In genomic region chr6:92057768-92058167, GRCm38 (mm10) we compare ENCODE assay signal across 15 mouse cellular contexts. TPM values are rescaled to one million over a fixed set of nuclear protein-coding genes. Genes with fewer than 3 reads are reported as not detected.
DNase-seq lines count a peak whose midpoint lies in the region; ATAC-seq and TF ChIP-seq lines count a peak whose summit lies in the region.
"Had no signal": no experiment of that assay in that cellular context is flagged by ENCODE, and none has a peak within 500 bp of the region (broad histone marks: within the 10 kb centered on the region; RNA-seq: fewer than 3 reads in every experiment).

No protein-coding gene starts in this region.

- H3K4me3 ChIP-seq in forebrain, embryonic 14.5 days (ENCODE audit: low read depth, low read length) = no peak overlapping the region
- H3K4me3 ChIP-seq in forebrain, embryonic 10.5 days = no peak overlapping the region
- no peak overlapping the region for H3K4me3 ChIP-seq in lung, embryonic 14.5 days (ENCODE audit: low read depth, low read length)
- H3K4me3 ChIP-seq: liver, embryonic 13.5 days had no signal

- no peak overlapping the region for H3K27ac ChIP-seq in forebrain, embryonic 14.5 days (ENCODE audit: low read depth, low read length)
- H3K27ac ChIP-seq in forebrain, embryonic 10.5 days = no peak overlapping the region
- no peak overlapping the region for H3K27ac ChIP-seq in lung, embryonic 14.5 days (ENCODE audit: low read depth)
- H3K27ac ChIP-seq: liver, embryonic 13.5 days had no signal

- no peak for ATAC-seq in forebrain, embryonic 14.5 days
- no peak for ATAC-seq in lung, embryonic 14.5 days (ENCODE audit: insufficient read depth)
- ATAC-seq in common myeloid progenitor, adult 5-6 weeks (replicated peaks; ENCODE audit: low read depth, poor library complexity, severe bottlenecking) = peak; percentile 65; the same call in 1 of the 2 replicates
- ATAC-seq: midbrain, embryonic 16.5 days had no signal

- WGBS in forebrain, embryonic 14.5 days = 50% methylated on average over 2 of the region's 2 CpGs
- 57% methylated on average over 2 of the region's 2 CpGs for WGBS in forebrain, embryonic 10.5 days
- 48% methylated on average over 2 of the region's 2 CpGs for WGBS in lung, embryonic 14.5 days

- H3K36me3 ChIP-seq in forebrain, embryonic 14.5 days (ENCODE audit: control insufficient read depth, insufficient read depth, low read length) = no peaks in the 10 kb centered on the region
- no peaks in the 10 kb centered on the region for H3K36me3 ChIP-seq in forebrain, embryonic 10.5 days (replicated peaks)
- no peaks in the 10 kb centered on the region for H3K36me3 ChIP-seq in lung, embryonic 14.5 days (ENCODE audit: insufficient read depth)
- H3K36me3 ChIP-seq in splenic B cell, adult 2 months (ENCODE audit: control insufficient read depth, insufficient read depth, low read length, poor library complexity, severe bottlenecking) = no peaks in the 10 kb centered on the region
- H3K36me3 ChIP-seq: liver, embryonic 13.5 days had no signal

- TF ChIP-seq CTCF in lung, embryonic 14.5 days (IDR thresholded peaks at IDR 0.05; ENCODE audit: low read depth) = peak; percentile 47

- no peaks in the 10 kb centered on the region for H3K9me3 ChIP-seq in forebrain, embryonic 14.5 days (replicated peaks; ENCODE audit: control insufficient read depth, low read length)
- H3K9me3 ChIP-seq in forebrain, embryonic 10.5 days = no peaks in the 10 kb centered on the region
- no peaks in the 10 kb centered on the region for H3K9me3 ChIP-seq in lung, embryonic 14.5 days (ENCODE audit: low read depth, low read length)
- H3K9me3 ChIP-seq: liver, embryonic 13.5 days had no signal

- H3K4me2 ChIP-seq in forebrain, embryonic 14.5 days (ENCODE audit: low read length) = no peak overlapping the region
- H3K4me2 ChIP-seq in lung, embryonic 14.5 days = no peak overlapping the region
- H3K4me2 ChIP-seq: liver, embryonic 13.5 days had no signal

- H3K9ac ChIP-seq in forebrain, embryonic 14.5 days (ENCODE audit: low read length) = no peak overlapping the region
- no peak overlapping the region for H3K9ac ChIP-seq in lung, embryonic 14.5 days
- H3K9ac ChIP-seq: liver, embryonic 13.5 days had no signal

- H3K4me1 ChIP-seq in forebrain, embryonic 14.5 days (ENCODE audit: control insufficient read depth, insufficient read depth, low read length) = no peaks in the 10 kb centered on the region
- no peaks in the 10 kb centered on the region for H3K4me1 ChIP-seq in forebrain, embryonic 10.5 days
- no peaks in the 10 kb centered on the region for H3K4me1 ChIP-seq in lung, embryonic 14.5 days (ENCODE audit: insufficient read depth)
- H3K4me1 ChIP-seq: liver, embryonic 13.5 days had no signal

- no peaks in the 10 kb centered on the region for H3K27me3 ChIP-seq in forebrain, embryonic 14.5 days (replicated peaks; ENCODE audit: control insufficient read depth, insufficient read depth, low read length)
- H3K27me3 ChIP-seq in forebrain, embryonic 10.5 days (ENCODE audit: poor library complexity, severe bottlenecking) = no peaks in the 10 kb centered on the region
- H3K27me3 ChIP-seq in lung, embryonic 14.5 days (ENCODE audit: insufficient read depth, low read length) = no peaks in the 10 kb centered on the region
- no peaks in the 10 kb centered on the region for H3K27me3 ChIP-seq in splenic B cell, adult 2 months (ENCODE audit: control insufficient read depth, insufficient read depth, low read length, poor library complexity, severe bottlenecking)
- H3K27me3 ChIP-seq: liver, embryonic 13.5 days had no signal

- DNase-seq in forebrain, embryonic 14.5 days (ENCODE audit: low spot score) = peak; percentile 23
- DNase-seq in forebrain, embryonic 10.5 days (ENCODE audit: extremely low spot score, low spot score) = no peak
- DNase-seq in lung, embryonic 14.5 days = peak; percentile 30
- no peak for DNase-seq in lung, postnatal 36 days
- DNase-seq in splenic B cell, adult 2 months (ENCODE audit: low read depth, low spot score) = peak; percentile 16
- no peak for DNase-seq in spleen, postnatal 4 days (ENCODE audit: low spot score in 2 of 2)
- DNase-seq in spleen, postnatal 10 days (ENCODE audit: low spot score in 2 of 2) = no peak
- DNase-seq: cerebellum, adult 2 months; gastrocnemius, postnatal 14 days; heart, postnatal 10 days; kidney, adult 8-10 months; liver, embryonic 13.5 days; thymus, postnatal 36 days had no signal

RNA-seq across cellular contexts. Expression of gene Nr2c2, which starts 33.4 kb away (rescaled TPM):
- polyA plus RNA-seq in forebrain, embryonic 14.5 days (2014; fragmentation: Nextera tagmentation; extraction: Ambion mirVana) = 16.1 and 18.7 TPM in 2 replicates
- 17.3 and 19.6 TPM in 2 replicates for polyA plus RNA-seq in forebrain, embryonic 10.5 days (2016; fragmentation: Nextera tagmentation; extraction: Ambion mirVana)
- polyA plus RNA-seq in lung, embryonic 14.5 days (2014; fragmentation: Nextera tagmentation; extraction: Ambion mirVana) = 32.3 and 33.4 TPM in 2 replicates
- 60.5 and 66.0 TPM in 2 replicates for total RNA-seq in common myeloid progenitor, adult 5-6 weeks (2017)

Comparison
In these comparisons a context has a peak if more than half of its experiments do, and no peak if none do; other contexts are left out.
1. DNase-seq: peak in forebrain, embryonic 14.5 days (single experiment), lung, embryonic 14.5 days (single experiment) and splenic B cell, adult 2 months (single experiment); none in forebrain, embryonic 10.5 days (single experiment), lung, postnatal 36 days (single experiment), spleen, postnatal 4 days (0 of 2) and spleen, postnatal 10 days (0 of 2).